Mouse (Mus musculus) frontal cortex, adult (tissue): ENCODE measurements at regions not wholly inside any gene's neighbourhood (a gene's known extent, or its start where the extent isn't known, plus 50 kb on each side); places are given as distances from the start of the nearest gene placed in this dataset.

Experiments
- ATAC-seq: cut with Nextera tagmentation; 2 replicates; pipeline ENCODE4 v1.9.2; 2017; ENCODE audit warnings: mild to moderate bottlenecking, moderate library complexity, mixed read lengths; ENCODE audit not compliant: low TSS enrichment

DNA sequence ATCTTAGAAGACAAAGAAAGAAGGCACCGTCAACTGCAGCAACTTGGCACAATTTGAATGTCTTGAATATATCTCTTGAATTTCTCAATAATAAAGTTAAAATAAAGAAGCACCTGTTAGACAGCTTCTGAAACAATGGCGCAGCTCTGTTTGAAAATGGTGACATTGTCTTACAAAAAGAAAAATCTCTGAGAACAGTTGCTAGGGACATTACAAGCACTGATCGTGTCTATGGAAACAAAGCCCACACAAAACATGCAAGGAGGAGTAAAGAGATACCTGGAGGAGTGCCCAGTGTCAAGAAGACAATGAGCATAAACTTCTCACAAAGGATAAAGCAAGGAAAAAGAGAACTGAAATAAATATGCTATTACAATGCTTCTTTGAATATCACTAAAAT lies 841.2 kb upstream of the Adgrl3 start:
- ATAC-seq: no peak

DNA sequence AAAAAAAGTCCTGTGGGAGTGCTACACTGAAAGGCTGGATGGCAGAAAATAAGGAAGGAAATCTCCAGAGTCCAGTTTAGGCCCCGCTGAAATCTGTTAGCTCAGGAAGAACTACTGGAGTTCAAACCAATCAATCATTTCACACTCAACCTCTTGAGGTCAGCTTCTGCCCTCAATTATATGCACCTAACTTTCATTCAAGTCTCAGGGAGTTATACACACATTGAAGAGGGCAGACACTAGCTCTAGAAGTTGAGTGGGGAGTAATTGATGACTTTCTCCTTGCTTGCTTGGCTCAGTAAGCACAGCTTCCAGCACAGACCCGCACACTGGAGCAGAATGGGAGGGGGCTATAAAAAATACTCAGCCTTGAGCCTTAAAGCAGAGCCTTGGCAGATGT lies 839.7 kb upstream of the Adgrl3 start:
- no peak for ATAC-seq

- ATAC-seq: no peak
Observed at GRCm38 (mm10) chr5:80192418-80192817, 827.5 kb upstream of the Adgrl3 start.

DNA sequence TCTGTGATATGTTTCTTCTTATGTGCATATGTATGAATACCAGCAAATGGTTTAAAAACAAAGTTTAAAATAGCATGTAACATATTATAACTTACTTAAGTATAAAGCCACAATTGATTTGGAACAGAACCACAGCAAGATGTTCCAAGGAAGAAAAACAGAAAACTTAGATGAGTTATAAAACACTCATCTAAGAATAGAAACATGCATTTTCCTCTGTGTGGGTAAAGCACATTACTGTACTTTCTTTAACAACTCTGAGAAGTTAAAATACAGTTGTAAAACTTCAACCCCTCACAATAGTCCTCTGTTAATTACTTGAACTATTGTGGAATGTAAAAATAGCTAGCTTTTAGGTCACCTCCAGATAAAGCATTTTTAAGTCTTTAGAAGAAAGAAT lies 820.3 kb upstream of the Adgrl3 start:
- ATAC-seq: peak; percentile 91

DNA sequence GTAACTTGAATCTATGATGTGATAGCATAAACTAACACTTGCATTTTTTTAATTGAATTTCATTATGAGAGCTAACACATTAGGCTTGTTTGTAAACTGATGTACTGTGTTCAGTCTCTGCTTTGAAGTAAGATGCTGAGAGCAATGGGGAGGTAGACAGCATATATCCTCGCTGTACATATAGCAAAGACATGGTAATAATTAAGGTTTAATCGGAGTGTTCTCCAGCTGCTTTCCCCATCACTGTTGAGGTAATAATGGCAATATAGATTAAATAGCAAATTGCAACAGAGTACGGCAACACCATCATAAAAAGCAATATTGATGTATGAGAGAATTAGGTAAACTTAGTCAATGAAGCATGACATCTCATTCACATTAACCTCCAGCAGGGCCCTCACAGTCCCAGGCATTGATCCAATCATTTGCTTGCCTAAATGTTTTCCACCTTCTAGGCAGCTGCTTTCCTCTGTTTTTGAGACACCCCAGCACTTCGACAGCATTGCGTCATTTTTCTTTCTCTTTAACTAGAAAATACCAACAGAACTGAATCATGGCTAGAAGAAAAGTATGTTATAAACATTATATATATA lies 771.3 kb upstream of the Adgrl3 start:
- ATAC-seq: no peak

DNA sequence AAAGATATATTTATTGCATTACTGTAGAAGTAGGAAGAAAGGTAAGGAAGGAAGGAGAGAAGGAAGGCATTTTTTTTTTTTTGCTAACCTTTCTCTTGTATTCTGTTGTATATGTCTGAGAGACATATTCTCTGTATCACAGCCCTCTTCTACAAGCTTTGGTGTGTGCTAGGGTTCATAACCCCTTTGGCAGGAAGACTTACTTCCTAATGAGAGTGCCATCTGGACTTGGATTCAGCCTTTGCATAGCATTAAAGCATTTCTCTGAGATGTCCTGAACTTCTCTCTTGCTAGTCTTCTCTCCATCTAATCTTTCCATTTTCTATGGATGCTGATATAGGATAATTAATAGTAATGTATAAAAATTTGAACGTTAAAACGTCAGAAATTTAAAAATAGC lies 768.0 kb upstream of the Adgrl3 start:
- ATAC-seq: no peak

- 0 out of 2 replicates have a peak, but pooled peaks have one; percentile 50 for ATAC-seq
Observed at GRCm38 (mm10) chr5:80255046-80255445, 764.9 kb upstream of the Adgrl3 start.

DNA sequence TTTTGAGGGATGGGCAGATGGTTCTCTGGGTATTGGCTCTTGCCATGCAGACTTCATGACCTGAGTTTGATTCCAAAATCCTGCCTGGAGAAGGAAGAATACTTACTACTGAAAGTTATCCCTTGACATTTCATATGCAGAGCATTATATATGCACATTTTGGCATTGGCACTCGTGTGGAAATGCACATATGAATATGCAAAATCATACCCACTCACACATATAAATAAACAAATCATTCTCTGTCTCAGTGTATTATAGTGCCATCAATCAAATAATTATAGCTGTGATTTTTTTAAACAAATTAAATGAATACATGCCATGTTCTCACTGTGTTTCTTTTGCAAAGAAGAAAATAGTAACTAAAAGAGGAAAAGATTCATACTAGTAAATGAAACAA lies 745.3 kb upstream of the Adgrl3 start:
- ATAC-seq: no peak

- no peak; the same call in 1 of the 2 replicates for ATAC-seq
Observed at GRCm38 (mm10) chr5:80275232-80275866, 744.6 kb upstream of the Adgrl3 start.
